Mouse (Mus musculus) olfactory bulb, adult 2 months (tissue): ENCODE data around the gene Kxd1. TPM values are rescaled to one million over a fixed set of nuclear protein-coding genes. Genes with fewer than 3 reads are reported as not detected.

Source experiments
- H3K27ac ChIP-seq: fragments of 200-500 bp; 2 replicates; pipeline ENCODE4 v1.5.1; 2012; ENCODE audit warnings: low read depth, low read length; ENCODE audit not compliant: insufficient read depth
- H3K4me1 ChIP-seq: fragments of 200-500 bp; 2 replicates; pipeline ENCODE4 v1.6.1; 2012; ENCODE audit warnings: low read length; ENCODE audit not compliant: control insufficient read depth, insufficient read depth
- H3K4me3 ChIP-seq: fragments of 200-500 bp; 2 replicates; pipeline ENCODE4 v1.5.1; 2012; ENCODE audit warnings: mild to moderate bottlenecking, low read depth, low read length, moderate library complexity; ENCODE audit not compliant: insufficient read depth
- CTCF ChIP-seq: fragments of 200-500 bp; IDR thresholded peaks from 2 replicates; pipeline ENCODE4 v1.5.1; 2012; ENCODE audit warnings: low read depth, mild to moderate bottlenecking, low read length, moderate library complexity; ENCODE audit not compliant: insufficient read depth
- POLR2A ChIP-seq: fragments of 200-500 bp; IDR thresholded peaks from 2 replicates; pipeline ENCODE4 v1.6.1; 2012; ENCODE audit warnings: mild to moderate bottlenecking, low read depth, low read length, moderate library complexity; ENCODE audit not compliant: insufficient read depth
- WGBS: fragments of 180-500 bp; shearing (Covaris S2); methylation state at CpG from one replicate; pipeline ENCODE4 v1.1.7; 2018; 5-methylcytosine and 5-hydroxymethylcytosine counted together
- polyA plus RNA-seq: library from polyadenylated mRNA; stranded (reverse); fragments of >200 nt; gene quantifications from 2 replicates; pipeline ENCODE4 v1.2.4, GENCODE M21; 2012; ENCODE audit warnings: low replicate concordance; ENCODE audit not compliant: missing spikeins, insufficient read depth, insufficient read length

The Kxd1 gene
- polyA plus RNA-seq, 1 experiment: not detected

GRCm38 (mm10) chr8:70562802-70563201, 35.0 kb upstream of the Kxd1 start:
- 89% methylated on average over 3 of the region's 3 CpGs for WGBS
- TF ChIP-seq CTCF: no peak
- no peak for TF ChIP-seq POLR2A

GRCm38 (mm10) chr8:70561809-70562535, 34.2 kb upstream of the Kxd1 start:
- TF ChIP-seq CTCF: no peak
- TF ChIP-seq POLR2A: no peak
- WGBS: 74% methylated on average over 7 of the region's 7 CpGs
- Histone ChIP-seq H3K27ac (peak overlapping the region; percentile 20; the same call in 1 of the 2 replicates), H3K4me3 (no peak overlapping the region), H3K4me1 (peaks cover 41% of the 10 kb centered on the region)

More at GRCm38 (mm10) chr8:70562802-70563201, 35.0 kb upstream of the Kxd1 start:
- Histone ChIP-seq H3K27ac (no peak overlapping the region), H3K4me3 (no peak overlapping the region), H3K4me1 (peaks cover 41% of the 10 kb centered on the region)

GRCm38 (mm10) chr8:70561357-70561756, 33.6 kb upstream of the Kxd1 start:
- TF ChIP-seq POLR2A (no peak), CTCF (no peak)
- 77% methylated on average over 4 of the region's 4 CpGs for WGBS
- H3K27ac ChIP-seq: 0 out of 2 replicates have a peak overlapping the region, but pooled peaks have one; percentile 11
- peaks cover 41% of the 10 kb centered on the region for H3K4me1 ChIP-seq
- no peak overlapping the region for H3K4me3 ChIP-seq

- Histone ChIP-seq H3K27ac (0 out of 2 replicates have a peak overlapping the region, but pooled peaks have one; percentile 23), H3K4me3 (no peak overlapping the region), H3K4me1 (peaks cover 38% of the 10 kb centered on the region)
- WGBS: 47% methylated on average over 3 of the region's 3 CpGs
- TF ChIP-seq CTCF: no peak
- TF ChIP-seq POLR2A: no peak
These were observed 32.8 kb upstream of the Kxd1 start for GRCm38 (mm10) chr8:70560564-70560963.

- no peak overlapping the region for H3K4me3 ChIP-seq
- WGBS: 36% methylated on average over 2 of the region's 2 CpGs
- TF ChIP-seq CTCF (no peak), POLR2A (no peak)
- H3K4me1 ChIP-seq: peaks cover 35% of the 10 kb centered on the region
- H3K27ac ChIP-seq: peak overlapping the region; percentile 23; the same call in 1 of the 2 replicates
These were observed 32.3 kb upstream of the Kxd1 start for GRCm38 (mm10) chr8:70560096-70560495.

- WGBS: 71% methylated on average over 3 of the region's 3 CpGs
- no peak overlapping the region for H3K27ac ChIP-seq
- TF ChIP-seq CTCF (no peak), POLR2A (no peak)
These were observed 31.2 kb upstream of the Kxd1 start for GRCm38 (mm10) chr8:70558983-70559382.

GRCm38 (mm10) chr8:70558334-70558733, 30.6 kb upstream of the Kxd1 start:
- peaks cover 35% of the 10 kb centered on the region for H3K4me1 ChIP-seq
- no peak overlapping the region for H3K4me3 ChIP-seq
- no peak for TF ChIP-seq POLR2A
- no peak overlapping the region for H3K27ac ChIP-seq
- WGBS: 63% methylated on average over 4 of the region's 4 CpGs

More at GRCm38 (mm10) chr8:70558983-70559382, 31.2 kb upstream of the Kxd1 start:
- Histone ChIP-seq H3K4me3 (no peak overlapping the region), H3K4me1 (peaks cover 30% of the 10 kb centered on the region)

- Histone ChIP-seq H3K4me1 (peaks cover 22% of the 10 kb centered on the region), H3K27ac (no peak overlapping the region), H3K4me3 (no peak overlapping the region)
- TF ChIP-seq CTCF (no peak), POLR2A (no peak)
- 94% methylated on average over 4 of the region's 4 CpGs for WGBS
These were observed 27.5 kb upstream of the Kxd1 start for GRCm38 (mm10) chr8:70555079-70555747.

GRCm38 (mm10) chr8:70553740-70554139, 26.0 kb upstream of the Kxd1 start:
- Histone ChIP-seq H3K27ac (no peak overlapping the region), H3K4me1 (peaks cover 14% of the 10 kb centered on the region), H3K4me3 (no peak overlapping the region)
- TF ChIP-seq POLR2A (no peak), CTCF (no peak)
